Comparison of ENCODE assay signal across 9 mouse cellular contexts in the genomic region with DNA sequence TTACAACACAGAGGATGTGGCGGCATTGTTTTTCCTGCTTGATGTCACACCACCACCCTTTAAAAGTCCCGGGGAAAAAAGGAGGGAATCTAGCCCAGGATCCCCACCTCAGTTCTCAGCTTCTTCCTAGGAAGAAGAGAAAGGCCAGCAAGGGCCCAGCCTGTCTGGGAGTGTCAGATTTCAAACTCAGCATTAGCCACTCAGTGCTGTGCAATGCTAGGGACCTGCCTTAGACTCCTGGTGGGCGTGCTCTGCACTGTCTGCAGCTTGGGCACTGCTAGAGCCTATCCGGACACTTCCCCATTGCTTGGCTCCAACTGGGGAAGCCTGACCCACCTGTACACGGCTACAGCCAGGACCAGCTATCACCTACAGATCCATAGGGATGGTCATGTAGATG. TPM values are rescaled to one million over a fixed set of nuclear protein-coding genes. Genes with fewer than 3 reads are reported as not detected.
DNase-seq lines count a peak whose midpoint lies in the region; ATAC-seq lines count a peak whose summit lies in the region.
"Had no signal": no experiment of that assay in that cellular context is flagged by ENCODE, and none has a peak within 500 bp of the region (broad histone marks: within the 10 kb centered on the region; RNA-seq: fewer than 3 reads in every experiment).

A gene (plus strand): TSS at position 86 of the 400 bp plus-strand sequence.

- H3K9ac ChIP-seq in kidney, embryonic 16.5 days (replicated peaks; ENCODE audit: low read length): no peak within 1 kb of the TSS
- H3K9ac ChIP-seq in intestine, embryonic 15.5 days: no peak within 1 kb of the TSS
- H3K9ac ChIP-seq: hindbrain, embryonic 12.5 days had no signal

- 3% methylated on average over 5 of the region's 5 CpGs for WGBS in kidney, embryonic 16.5 days
- 12% methylated on average over 5 of the region's 5 CpGs for WGBS in intestine, embryonic 15.5 days

- ATAC-seq in kidney, embryonic 16.5 days (ENCODE audit: low FRiP score, low TSS enrichment): peak; percentile 98
- peak; percentile 71 for ATAC-seq in intestine, embryonic 15.5 days

- intact Hi-C loops in left cerebral cortex, postnatal 4 days (cut with DNase I): no loop called here

- H3K4me1 ChIP-seq in kidney, embryonic 16.5 days (ENCODE audit: insufficient read depth, low read length): peaks cover 10% of the 10 kb centered on the region; the same call in 1 of the 2 replicates
- no peaks in the 10 kb centered on the region for H3K4me1 ChIP-seq in intestine, embryonic 15.5 days (replicated peaks)

- H3K27me3 ChIP-seq in kidney, embryonic 16.5 days (ENCODE audit: insufficient read depth, low read length): no peaks in the 10 kb centered on the region
- no peaks in the 10 kb centered on the region for H3K27me3 ChIP-seq in intestine, embryonic 15.5 days (replicated peaks)

- H3K4me2 ChIP-seq in kidney, embryonic 16.5 days (replicated peaks; ENCODE audit: low read depth, low read length): 0 out of 2 replicates have a peak within 1 kb of the TSS, but pooled peaks have one; percentile 10
- H3K4me2 ChIP-seq in intestine, embryonic 15.5 days (replicated peaks): peak within 1 kb of the TSS; percentile 46
- H3K4me2 ChIP-seq: hindbrain, embryonic 12.5 days had no signal

- no peak within 1 kb of the TSS for H3K4me3 ChIP-seq in kidney, embryonic 16.5 days (ENCODE audit: low read length)
- H3K4me3 ChIP-seq in intestine, embryonic 15.5 days (replicated peaks): no peak within 1 kb of the TSS
- H3K4me3 ChIP-seq: hindbrain, embryonic 12.5 days had no signal

- DNase-seq in kidney, postnatal 14 days: no peak
- peak; percentile 56 for DNase-seq in 3T3-L1 (ENCODE audit: low read depth, low spot score)
- peak; percentile 58 for DNase-seq in ES-CJ7 (ENCODE audit: low read depth, low spot score)
- no peak for DNase-seq in right cerebral cortex, adult 2 months (ENCODE audit: low spot score in 2 of 2)
- DNase-seq in left cerebral cortex, postnatal 4 days: no peak

- H3K36me3 ChIP-seq in kidney, embryonic 16.5 days (ENCODE audit: insufficient read depth, low read length): no peaks in the 10 kb centered on the region
- no peaks in the 10 kb centered on the region for H3K36me3 ChIP-seq in intestine, embryonic 15.5 days
- H3K36me3 ChIP-seq: hindbrain, embryonic 12.5 days had no signal

- H3K9me3 ChIP-seq in kidney, embryonic 16.5 days (ENCODE audit: low read length): no peaks in the 10 kb centered on the region
- no peaks in the 10 kb centered on the region for H3K9me3 ChIP-seq in intestine, embryonic 15.5 days
- H3K9me3 ChIP-seq: hindbrain, embryonic 12.5 days had no signal

- H3K27ac ChIP-seq in kidney, embryonic 16.5 days (ENCODE audit: low read length): no peak within 1 kb of the TSS
- no peak within 1 kb of the TSS for H3K27ac ChIP-seq in intestine, embryonic 15.5 days
- H3K27ac ChIP-seq: hindbrain, embryonic 12.5 days had no signal

RNA-seq across cellular contexts. Expression of the gene that starts here (rescaled TPM):
- not detected in 2 replicates for polyA plus RNA-seq in kidney, embryonic 16.5 days (2015; fragmentation: Nextera tagmentation; extraction: Ambion mirVana)
- polyA plus RNA-seq in intestine, embryonic 15.5 days (2015; fragmentation: Nextera tagmentation; extraction: Ambion mirVana): not detected in 2 replicates
- under 1 TPM; 0.38 to 0.54 TPM for total RNA-seq in left cerebral cortex, postnatal 4 days (2021)
- total RNA-seq: megakaryocyte-erythroid progenitor cell, adult 5-6 weeks had no signal
- polyA plus RNA-seq: hindbrain, embryonic 12.5 days had no signal

Comparison
In these comparisons a context has a peak if more than half of its experiments do, and no peak if none do; other contexts are left out.
1. Peak in ATAC-seq and H3K4me2 ChIP-seq in kidney, embryonic 16.5 days; RNA of the gene not detected or under 1 TPM.
2. Peak in ATAC-seq and H3K4me2 ChIP-seq in intestine, embryonic 15.5 days; RNA of the gene not detected or under 1 TPM.
3. DNase-seq: peak in 3T3-L1 (single experiment) and ES-CJ7 (single experiment); none in kidney, postnatal 14 days (single experiment), right cerebral cortex, adult 2 months (0 of 2) and left cerebral cortex, postnatal 4 days (single experiment).